Mouse (Mus musculus) adrenal gland, postnatal 36 days (tissue): Measurements from ENCODE around the gene Fkbp11. TPM values are rescaled to one million over a fixed set of nuclear protein-coding genes. Genes with fewer than 3 reads are reported as not detected.
A peak's percentile ranks its signal among the peaks of the same experiment; 100 is the strongest.

Experiments
- DNase-seq, 2 experiments: peaks; one replicate each; pipeline ENCODE4 v3.0.0; 2021; ENCODE audit warnings: mixed read lengths in 1 of 2
- total RNA-seq, 2 experiments: library from RNA; stranded (reverse); gene quantifications; 2 replicates each; pipeline ENCODE4 v1.2.3; 2021

Gene Fkbp11
- total RNA-seq, 2 experiments from 2014 or later = 7.5 to 9.1 TPM

GRCm38 (mm10) chr15:98695726-98696125 lies 32.3 kb downstream of the Fkbp11 start:
- peak in 1 of 2 experiments; percentile 52 for DNase-seq

- DNase-seq = peak; percentile 41 to 57
These were observed 35.8 kb downstream of the Fkbp11 start for GRCm38 (mm10) chr15:98692171-98692715.

GRCm38 (mm10) chr15:98691486-98692147 lies 36.4 kb downstream of the Fkbp11 start:
- DNase-seq = no peak

- no peak for DNase-seq
These were observed 38.3 kb downstream of the Fkbp11 start for GRCm38 (mm10) chr15:98689682-98690081.

GRCm38 (mm10) chr15:98685926-98686325 lies 42.1 kb downstream of the Fkbp11 start:
- DNase-seq = no peak

GRCm38 (mm10) chr15:98683746-98684145 lies 44.3 kb downstream of the Fkbp11 start:
- DNase-seq = no peak

GRCm38 (mm10) chr15:98683177-98683576 lies 44.8 kb downstream of the Fkbp11 start:
- no peak for DNase-seq

GRCm38 (mm10) chr15:98681633-98682032 lies 46.4 kb downstream of the Fkbp11 start:
- no peak for DNase-seq

- DNase-seq = no peak
These were observed 47.3 kb downstream of the Fkbp11 start for GRCm38 (mm10) chr15:98680660-98681059.

GRCm38 (mm10) chr15:98677977-98678376 lies 50.0 kb downstream of the Fkbp11 start:
- no peak for DNase-seq

- peak; percentile 86 to 87 for DNase-seq
These were observed 50.9 kb downstream of the Fkbp11 start, which contains the start of gene Rnd1 for GRCm38 (mm10) chr15:98676940-98677728. Gene Rnd1 (minus strand): TSS chr15:98677461.

- no peak for DNase-seq
These were observed 51.5 kb downstream of the Fkbp11 start for GRCm38 (mm10) chr15:98676471-98676870.

GRCm38 (mm10) chr15:98675634-98676250 lies 52.3 kb downstream of the Fkbp11 start:
- no peak for DNase-seq

- DNase-seq = no peak
These were observed 52.9 kb downstream of the Fkbp11 start for GRCm38 (mm10) chr15:98674994-98675545.

Other genes starting within 250 kb of the Fkbp11 start
- gene Lalba, start 245.5 kb downstream of the Fkbp11 start, total RNA-seq = not detected
- not detected for gene Olfr279, start 235.8 kb downstream of the Fkbp11 start, total RNA-seq
- 10 to 100 TPM; 88.0 to 91.3 TPM for gene Kansl2, start 193.9 kb downstream of the Fkbp11 start, total RNA-seq
- gene Ccnt1, start 157.3 kb downstream of the Fkbp11 start, total RNA-seq = 10 to 100 TPM; 55.6 to 67.1 TPM
- gene 4930415O20Rik, start 157.2 kb downstream of the Fkbp11 start, total RNA-seq = 1 to 10 TPM in 1 of 2 experiments, under 1 TPM in 1; 0.83 to 1.1 TPM
- 10 to 100 TPM; 43.8 to 62.6 TPM for gene Adcy6, start 118.1 kb downstream of the Fkbp11 start, total RNA-seq
- 10 to 100 TPM; 10.2 to 13.3 TPM for gene Cacnb3, start 97.4 kb downstream of the Fkbp11 start, total RNA-seq
- 10 to 100 TPM; 75.5 to 84.3 TPM for gene Ddx23, start 65.3 kb downstream of the Fkbp11 start, total RNA-seq
- gene Rnd1, start 50.7 kb downstream of the Fkbp11 start, total RNA-seq = 1 to 10 TPM; 2.1 to 2.4 TPM
- under 1 TPM; 0.23 to 0.26 TPM for gene Ccdc65, start 20.0 kb downstream of the Fkbp11 start, total RNA-seq
- 100 to 1,000 TPM; 132 to 140 TPM for gene Arf3, start 35.0 kb upstream of the Fkbp11 start, total RNA-seq
- 1 to 10 TPM; 1.1 to 1.3 TPM for gene Wnt10b, start 50.0 kb upstream of the Fkbp11 start, total RNA-seq
- not detected for gene Wnt1, start 61.7 kb upstream of the Fkbp11 start, total RNA-seq
- gene Ddn, start 81.3 kb upstream of the Fkbp11 start, total RNA-seq = under 1 TPM; 0.10 to 0.30 TPM
- gene Prkag1, start 103.3 kb upstream of the Fkbp11 start, total RNA-seq = 10 to 100 TPM; 68.3 to 87.0 TPM
- 10 to 100 TPM; 52.1 to 79.5 TPM for gene Kmt2d, start 143.0 kb upstream of the Fkbp11 start, total RNA-seq
- 1 to 10 TPM; 2.2 to 2.9 TPM for gene Rhebl1, start 166.3 kb upstream of the Fkbp11 start, total RNA-seq
- gene Dhh, start 170.3 kb upstream of the Fkbp11 start, total RNA-seq = 1 to 10 TPM; 2.2 to 3.0 TPM
- 10 to 100 TPM; 14.0 to 15.5 TPM for gene Lmbr1l, start 190.0 kb upstream of the Fkbp11 start, total RNA-seq
- 100 to 1,000 TPM; 252 to 276 TPM for gene Tuba1b, start 206.4 kb upstream of the Fkbp11 start, total RNA-seq
- gene Gm49450, start 225.4 kb upstream of the Fkbp11 start, total RNA-seq = not detected
- 100 to 1,000 TPM in 1 of 2 experiments, 10 to 100 TPM in 1; 87.9 to 123 TPM for gene Tuba1a, start 225.5 kb upstream of the Fkbp11 start, total RNA-seq